Mouse (Mus musculus): ENCODE results near the gene Tia1. TPM values are rescaled to one million over a fixed set of nuclear protein-coding genes. Genes with fewer than 3 reads are reported as not detected.

Tia1 gene
- polyA plus RNA-seq, 1 experiment from 2014 or later: 299 TPM

DNA sequence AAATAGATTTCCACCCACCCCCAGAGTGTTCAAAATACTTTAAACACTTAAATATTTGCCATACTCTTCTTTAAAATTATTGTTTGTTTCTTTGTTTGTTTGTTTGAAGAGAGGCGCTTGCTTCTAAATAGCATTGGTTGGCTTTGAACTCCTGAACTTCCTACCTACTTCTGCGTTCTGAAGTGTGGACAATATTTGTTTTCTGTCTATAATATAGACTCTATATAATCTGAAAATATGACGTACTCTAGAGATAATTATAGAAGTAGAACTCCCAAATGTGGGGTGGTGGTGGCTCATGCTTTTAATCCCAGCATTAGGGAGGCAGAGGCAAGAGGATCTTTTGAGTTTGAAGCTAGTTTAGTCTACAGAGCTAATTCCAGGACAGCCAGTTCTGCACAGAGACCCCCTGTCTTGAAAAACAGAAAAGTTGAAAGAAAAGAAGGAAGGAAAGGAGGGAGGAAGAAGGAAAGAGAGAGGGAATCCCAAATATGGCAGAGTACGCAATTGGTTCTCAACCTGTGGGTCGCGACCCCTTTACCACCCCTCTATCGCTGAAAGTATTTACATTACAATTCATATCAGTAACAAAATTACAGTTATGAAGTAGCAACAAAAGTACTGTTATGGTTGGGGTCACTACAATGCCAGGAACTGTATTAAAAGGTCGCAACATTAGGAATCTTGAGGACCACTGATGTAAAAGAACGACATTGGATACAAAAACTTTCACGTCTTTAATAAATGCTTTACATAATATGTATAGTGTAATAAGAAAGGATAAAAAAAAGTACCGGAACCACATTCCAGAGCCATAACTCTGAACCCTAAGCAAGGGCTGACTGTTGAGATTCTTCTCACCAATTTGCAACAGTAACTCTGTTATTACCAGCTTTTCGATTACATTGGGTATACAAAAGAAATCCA, 1.1 kb upstream of the Tia1 start:
- peak overlapping the region; percentile 60 for H3K4me3 ChIP-seq (ENCODE audit: low read depth, low read length)
- H3K9ac ChIP-seq (ENCODE audit: low read length): no peak overlapping the region; the same call in 1 of the 2 replicates
- 0 out of 2 replicates have a peak, but pooled peaks cover 7% of the 10 kb centered on the region for H3K36me3 ChIP-seq (ENCODE audit: control insufficient read depth, insufficient read depth, low read length)
- no peak overlapping the region for H3K27ac ChIP-seq (ENCODE audit: low read depth, low read length)
- peaks cover 10% of the 10 kb centered on the region; the same call in 1 of the 2 replicates for H3K4me1 ChIP-seq (ENCODE audit: control insufficient read depth, insufficient read depth, low read length)
- no peaks in the 10 kb centered on the region for H3K9me3 ChIP-seq (replicated peaks; ENCODE audit: control insufficient read depth, low read length)
- ATAC-seq (no peak), DNase-seq (ENCODE audit: low spot score) (peak; percentile 7)
- 36% methylated on average over 12 of the region's 12 CpGs for WGBS
- H3K27me3 ChIP-seq (replicated peaks; ENCODE audit: control insufficient read depth, insufficient read depth, low read length): no peaks in the 10 kb centered on the region
- peak overlapping the region; percentile 47 for H3K4me2 ChIP-seq (ENCODE audit: low read length)

DNA sequence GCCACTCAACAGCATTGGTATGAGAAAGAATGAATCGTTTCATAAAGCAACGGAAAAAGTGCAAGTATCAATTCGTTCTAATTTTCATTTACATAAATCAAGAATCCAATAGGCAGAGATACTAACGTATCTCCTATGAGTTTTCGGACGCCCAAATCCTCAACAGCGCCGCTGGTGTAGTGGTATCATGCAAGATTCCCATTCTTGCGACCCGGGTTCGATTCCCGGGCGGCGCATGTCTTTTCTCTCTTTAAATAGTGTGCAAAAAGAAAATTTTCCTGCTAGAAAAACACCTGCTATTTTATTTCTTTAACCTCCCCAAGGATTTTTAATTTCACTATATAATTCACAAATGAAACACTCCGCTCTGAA, 305 bp upstream of the Tia1 start:
- Histone ChIP-seq H3K9me3 (replicated peaks; ENCODE audit: control insufficient read depth, low read length) (no peaks in the 10 kb centered on the region), H3K36me3 (ENCODE audit: control insufficient read depth, insufficient read depth, low read length) (peaks cover 7% of the 10 kb centered on the region; the same call in 1 of the 2 replicates), H3K9ac (ENCODE audit: low read length) (peak overlapping the region; percentile 96), H3K4me3 (ENCODE audit: low read depth, low read length) (peak overlapping the region; percentile 60), H3K4me2 (ENCODE audit: low read length) (peak overlapping the region; percentile 47), H3K27me3 (replicated peaks; ENCODE audit: control insufficient read depth, insufficient read depth, low read length) (no peaks in the 10 kb centered on the region), H3K27ac (ENCODE audit: low read depth, low read length) (peak overlapping the region; percentile 100), H3K4me1 (ENCODE audit: control insufficient read depth, insufficient read depth, low read length) (peaks cover 10% of the 10 kb centered on the region; the same call in 1 of the 2 replicates)
- WGBS: under 1% methylated on average over 15 of the region's 15 CpGs
- ATAC-seq: peak; percentile 76
- peak; percentile 93 for DNase-seq (ENCODE audit: low spot score)

DNA sequence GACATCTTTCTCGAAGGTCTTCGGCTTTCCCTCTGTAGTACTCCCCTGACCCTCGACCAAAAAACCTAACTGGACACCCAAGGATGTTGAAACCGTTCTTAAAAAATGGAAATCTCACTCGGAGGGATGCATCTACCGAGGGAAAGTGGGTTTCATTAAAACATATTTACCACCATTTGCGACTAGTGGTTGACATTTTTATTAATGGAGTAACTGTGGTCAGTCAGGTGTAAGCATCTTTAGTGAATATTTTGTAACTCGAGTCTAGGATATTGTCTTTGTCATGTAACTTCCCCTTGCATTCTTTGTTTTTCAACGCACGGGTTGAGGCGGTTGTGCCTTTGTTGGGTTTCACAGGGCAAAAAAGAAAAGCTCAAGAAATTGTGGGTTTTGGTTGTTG, 977 bp downstream of the Tia1 start:
- peak; percentile 47 for DNase-seq (ENCODE audit: low spot score)
- peak overlapping the region; percentile 51 for H3K4me2 ChIP-seq (ENCODE audit: low read length)
- no peak for ATAC-seq
- peak overlapping the region; percentile 60 for H3K4me3 ChIP-seq (ENCODE audit: low read depth, low read length)
- WGBS: under 1% methylated on average over 11 of the region's 11 CpGs
- H3K27ac ChIP-seq (ENCODE audit: low read depth, low read length): peak overlapping the region; percentile 100
- no peaks in the 10 kb centered on the region for H3K27me3 ChIP-seq (replicated peaks; ENCODE audit: control insufficient read depth, insufficient read depth, low read length)
- H3K9me3 ChIP-seq (replicated peaks; ENCODE audit: control insufficient read depth, low read length): no peaks in the 10 kb centered on the region
- H3K36me3 ChIP-seq (ENCODE audit: control insufficient read depth, insufficient read depth, low read length): peaks cover 11% of the 10 kb centered on the region; the same call in 1 of the 2 replicates
- H3K9ac ChIP-seq (ENCODE audit: low read length): peak overlapping the region; percentile 96
- peaks cover 13% of the 10 kb centered on the region; the same call in 1 of the 2 replicates for H3K4me1 ChIP-seq (ENCODE audit: control insufficient read depth, insufficient read depth, low read length)

DNA sequence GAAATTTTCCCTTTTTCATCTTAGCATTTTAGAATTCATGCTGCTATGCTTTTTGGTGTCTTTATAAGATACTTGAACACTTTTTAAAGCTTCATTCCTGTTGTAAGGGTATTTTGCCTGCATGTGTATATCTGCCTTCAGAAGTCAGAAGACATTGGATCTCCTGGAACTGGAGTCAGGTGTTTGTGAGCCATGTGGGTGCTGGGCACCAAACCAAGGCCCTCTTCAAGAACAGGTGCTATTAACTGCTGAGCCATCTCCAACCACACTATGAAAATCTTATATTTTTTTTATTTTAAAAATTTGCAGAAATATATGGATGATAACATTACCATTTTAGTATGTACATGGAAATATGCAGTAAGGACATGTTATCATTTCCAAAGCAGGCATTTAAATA, 2.3 kb downstream of the Tia1 start:
- peak overlapping the region; percentile 60 for H3K4me3 ChIP-seq (ENCODE audit: low read depth, low read length)
- ATAC-seq (no peak), DNase-seq (ENCODE audit: low spot score) (no peak)
- H3K27me3 ChIP-seq (replicated peaks; ENCODE audit: control insufficient read depth, insufficient read depth, low read length): no peaks in the 10 kb centered on the region
- no peak overlapping the region for H3K27ac ChIP-seq (ENCODE audit: low read depth, low read length)
- H3K9ac ChIP-seq (ENCODE audit: low read length): peak overlapping the region; percentile 40; the same call in 1 of the 2 replicates
- H3K4me2 ChIP-seq (ENCODE audit: low read length): peak overlapping the region; percentile 51
- H3K9me3 ChIP-seq (replicated peaks; ENCODE audit: control insufficient read depth, low read length): no peaks in the 10 kb centered on the region
- peaks cover 11% of the 10 kb centered on the region; the same call in 1 of the 2 replicates for H3K36me3 ChIP-seq (ENCODE audit: control insufficient read depth, insufficient read depth, low read length)
- H3K4me1 ChIP-seq (ENCODE audit: control insufficient read depth, insufficient read depth, low read length): peaks cover 13% of the 10 kb centered on the region; the same call in 1 of the 2 replicates

DNA sequence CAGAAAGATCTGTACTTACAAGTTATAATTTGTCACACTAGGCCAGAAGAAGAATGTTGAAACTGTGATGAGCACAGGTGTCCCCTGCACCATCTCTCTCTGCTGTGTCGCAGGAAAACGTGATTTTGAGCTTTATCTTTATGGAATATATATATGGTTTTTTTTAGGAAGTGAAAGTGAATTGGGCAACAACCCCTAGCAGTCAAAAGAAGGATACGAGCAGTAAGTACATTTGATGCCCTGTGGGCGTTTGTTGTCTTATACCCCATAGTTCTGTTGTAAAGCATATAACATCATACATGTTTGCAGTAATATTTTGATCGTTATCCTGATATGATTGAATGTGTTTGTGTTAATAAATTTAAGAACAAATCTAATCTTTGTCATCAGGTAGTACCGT, 14.7 kb downstream of the Tia1 start:
- Histone ChIP-seq H3K27ac (ENCODE audit: low read depth, low read length) (no peak overlapping the region), H3K4me3 (ENCODE audit: low read depth, low read length) (no peak overlapping the region), H3K27me3 (replicated peaks; ENCODE audit: control insufficient read depth, insufficient read depth, low read length) (no peaks in the 10 kb centered on the region), H3K9me3 (replicated peaks; ENCODE audit: control insufficient read depth, low read length) (no peaks in the 10 kb centered on the region), H3K9ac (ENCODE audit: low read length) (no peak overlapping the region), H3K4me2 (ENCODE audit: low read length) (no peak overlapping the region), H3K36me3 (ENCODE audit: control insufficient read depth, insufficient read depth, low read length) (peaks cover 83% of the 10 kb centered on the region), H3K4me1 (ENCODE audit: control insufficient read depth, insufficient read depth, low read length) (no peaks in the 10 kb centered on the region)
- DNase-seq (ENCODE audit: low spot score) (no peak), ATAC-seq (no peak)
- 96% methylated on average over 6 of the region's 6 CpGs for WGBS

DNA sequence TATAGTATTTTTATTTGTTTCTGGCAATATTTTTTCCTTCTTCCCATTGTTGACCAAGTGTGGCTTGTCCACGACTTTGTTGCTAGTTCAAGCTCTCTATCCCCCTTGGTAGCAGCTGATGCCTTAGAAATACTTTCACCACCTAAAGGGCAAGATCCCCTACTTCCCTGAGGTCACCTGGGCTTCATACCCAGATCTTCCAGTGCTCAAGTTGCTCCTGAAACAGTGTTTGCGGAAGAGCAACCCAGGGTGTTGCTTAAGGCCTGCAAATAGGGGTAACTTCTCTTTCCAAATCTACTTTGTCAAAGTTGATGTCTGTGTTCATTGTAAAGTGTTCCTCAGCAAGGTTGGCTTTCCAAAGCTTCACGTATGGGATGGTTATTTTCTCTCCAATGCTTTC, 15.2 kb downstream of the Tia1 start:
- 89% methylated on average over 3 of the region's 3 CpGs for WGBS
- H3K9me3 ChIP-seq (replicated peaks; ENCODE audit: control insufficient read depth, low read length): no peaks in the 10 kb centered on the region
- H3K27me3 ChIP-seq (replicated peaks; ENCODE audit: control insufficient read depth, insufficient read depth, low read length): no peaks in the 10 kb centered on the region
- no peak overlapping the region for H3K9ac ChIP-seq (ENCODE audit: low read length)
- no peak for ATAC-seq
- no peak overlapping the region for H3K4me3 ChIP-seq (ENCODE audit: low read depth, low read length)
- no peak for DNase-seq (ENCODE audit: low spot score)
- no peak overlapping the region for H3K27ac ChIP-seq (ENCODE audit: low read depth, low read length)
- H3K4me1 ChIP-seq (ENCODE audit: control insufficient read depth, insufficient read depth, low read length): no peaks in the 10 kb centered on the region
- no peak overlapping the region for H3K4me2 ChIP-seq (ENCODE audit: low read length)
- peaks cover 81% of the 10 kb centered on the region for H3K36me3 ChIP-seq (ENCODE audit: control insufficient read depth, insufficient read depth, low read length)

DNA sequence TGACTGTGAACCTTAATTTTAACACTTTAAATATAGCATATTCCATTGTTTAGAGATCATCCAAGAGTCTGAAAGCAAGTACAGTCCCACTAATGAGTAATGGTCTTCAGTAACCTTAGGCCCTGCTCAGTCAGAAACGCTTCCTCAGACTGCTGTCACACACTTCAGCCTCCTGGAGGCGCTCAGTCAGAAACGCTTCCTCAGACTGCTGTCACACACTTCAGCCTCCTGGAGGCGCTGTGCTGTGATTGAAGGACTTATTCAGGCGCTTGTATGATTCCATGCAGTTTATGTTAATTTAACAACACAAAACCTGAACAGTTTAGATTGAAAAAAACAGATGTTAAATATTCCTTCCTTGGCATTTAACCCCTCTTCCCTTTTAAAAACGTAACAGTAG, 16.5 kb downstream of the Tia1 start:
- H3K27ac ChIP-seq (ENCODE audit: low read depth, low read length): no peak overlapping the region
- no peaks in the 10 kb centered on the region for H3K4me1 ChIP-seq (ENCODE audit: control insufficient read depth, insufficient read depth, low read length)
- H3K4me3 ChIP-seq (ENCODE audit: low read depth, low read length): no peak overlapping the region
- 73% methylated on average over 6 of the region's 6 CpGs for WGBS
- H3K36me3 ChIP-seq (ENCODE audit: control insufficient read depth, insufficient read depth, low read length): peaks cover 82% of the 10 kb centered on the region
- no peaks in the 10 kb centered on the region for H3K27me3 ChIP-seq (replicated peaks; ENCODE audit: control insufficient read depth, insufficient read depth, low read length)
- no peak for DNase-seq (ENCODE audit: low spot score)
- H3K9ac ChIP-seq (ENCODE audit: low read length): no peak overlapping the region
- no peaks in the 10 kb centered on the region for H3K9me3 ChIP-seq (replicated peaks; ENCODE audit: control insufficient read depth, low read length)
- ATAC-seq: no peak
- no peak overlapping the region for H3K4me2 ChIP-seq (ENCODE audit: low read length)

DNA sequence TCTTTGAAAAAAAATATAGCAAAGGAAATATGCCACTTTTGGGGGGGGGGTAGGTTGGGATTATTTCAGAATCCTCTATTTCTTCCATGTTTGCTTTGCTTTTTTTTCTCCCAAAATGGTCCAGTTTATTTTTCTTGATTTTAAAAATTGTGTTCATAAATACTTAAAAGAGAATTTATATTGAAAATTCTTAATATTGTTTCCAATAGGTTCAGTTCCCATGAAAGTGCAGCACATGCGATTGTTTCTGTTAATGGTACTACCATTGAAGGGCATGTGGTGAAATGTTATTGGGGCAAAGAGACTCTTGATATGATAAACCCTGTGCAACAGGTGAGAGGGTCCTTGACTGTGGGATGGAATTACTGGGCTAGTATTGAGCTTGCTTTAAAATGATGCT, 22.3 kb downstream of the Tia1 start, which contains the start of gene Gm44790:
Gene Gm44790, plus strand, starts transcription at position 301 of the 400 bp plus-strand sequence.
- 95% methylated on average over 1 of the region's 1 CpGs for WGBS
- Histone ChIP-seq H3K4me2 (ENCODE audit: low read length) (no peak within 1 kb of the TSS), H3K9me3 (replicated peaks; ENCODE audit: control insufficient read depth, low read length) (no peaks in the 10 kb centered on the region), H3K36me3 (ENCODE audit: control insufficient read depth, insufficient read depth, low read length) (peaks cover 84% of the 10 kb centered on the region), H3K4me3 (ENCODE audit: low read depth, low read length) (no peak within 1 kb of the TSS), H3K27me3 (replicated peaks; ENCODE audit: control insufficient read depth, insufficient read depth, low read length) (no peaks in the 10 kb centered on the region), H3K27ac (ENCODE audit: low read depth, low read length) (no peak within 1 kb of the TSS), H3K4me1 (ENCODE audit: control insufficient read depth, insufficient read depth, low read length) (no peaks in the 10 kb centered on the region), H3K9ac (ENCODE audit: low read length) (no peak within 1 kb of the TSS)
- DNase-seq (ENCODE audit: low spot score) (no peak), ATAC-seq (no peak)

DNA sequence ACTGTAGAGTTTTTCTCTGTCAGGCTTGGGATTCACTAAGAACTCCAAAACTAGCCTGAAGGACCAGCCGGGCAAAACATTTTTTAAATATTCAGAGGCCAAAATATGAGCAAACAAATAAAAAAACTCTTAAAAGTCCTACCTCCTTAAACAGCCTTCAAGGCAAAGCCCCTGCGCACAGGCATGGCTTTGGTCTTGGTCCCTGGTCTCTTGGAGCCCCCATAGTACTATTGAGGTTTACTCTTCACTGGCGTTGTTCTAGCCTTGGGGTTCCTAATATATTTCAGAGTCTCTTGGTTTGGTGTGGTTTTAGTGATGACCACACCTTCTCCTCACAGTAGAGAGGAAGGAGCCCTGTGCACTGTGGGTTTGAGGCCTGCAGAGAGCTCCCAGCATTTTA, 27.5 kb downstream of the Tia1 start:
- Histone ChIP-seq H3K36me3 (ENCODE audit: control insufficient read depth, insufficient read depth, low read length) (peaks cover 91% of the 10 kb centered on the region), H3K27ac (ENCODE audit: low read depth, low read length) (no peak overlapping the region), H3K27me3 (replicated peaks; ENCODE audit: control insufficient read depth, insufficient read depth, low read length) (no peaks in the 10 kb centered on the region), H3K4me3 (ENCODE audit: low read depth, low read length) (no peak overlapping the region), H3K9ac (ENCODE audit: low read length) (no peak overlapping the region), H3K4me1 (ENCODE audit: control insufficient read depth, insufficient read depth, low read length) (no peaks in the 10 kb centered on the region), H3K9me3 (replicated peaks; ENCODE audit: control insufficient read depth, low read length) (no peaks in the 10 kb centered on the region), H3K4me2 (ENCODE audit: low read length) (no peak overlapping the region)
- DNase-seq (ENCODE audit: low spot score) (no peak), ATAC-seq (no peak)
- WGBS: 97% methylated on average over 3 of the region's 3 CpGs
